Mouse (Mus musculus) adrenal gland, adult 8-10 months (tissue): ENCODE measurements at regions not wholly inside any gene's neighbourhood (a gene's known extent, or its start where the extent isn't known, plus 50 kb on each side); places are given as distances from the start of the nearest gene placed in this dataset.

Experiments used
- DNase-seq: peaks from one replicate; pipeline ENCODE4 v3.0.0; 2022

DNA sequence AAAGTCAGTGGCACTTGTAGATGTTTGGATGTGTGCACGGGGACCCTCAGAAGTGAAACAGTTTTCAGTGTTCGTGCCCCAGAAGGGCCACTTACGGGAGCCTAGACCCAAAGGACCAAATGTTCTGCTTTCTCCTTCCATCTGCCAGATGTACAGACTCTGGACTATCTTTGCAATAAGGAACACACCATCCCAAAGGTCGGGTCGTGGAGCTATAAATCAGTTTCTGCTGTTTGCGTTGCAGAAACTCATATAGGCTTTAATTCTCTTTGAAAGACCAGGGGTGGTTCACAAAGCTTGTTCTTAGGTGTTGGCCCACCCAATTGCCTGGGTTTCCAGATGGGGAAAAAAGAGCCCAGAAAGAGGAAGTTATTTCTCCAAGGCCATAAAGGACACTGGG, 206.3 kb upstream of the Cdh5 start:
- no peak for DNase-seq

DNA sequence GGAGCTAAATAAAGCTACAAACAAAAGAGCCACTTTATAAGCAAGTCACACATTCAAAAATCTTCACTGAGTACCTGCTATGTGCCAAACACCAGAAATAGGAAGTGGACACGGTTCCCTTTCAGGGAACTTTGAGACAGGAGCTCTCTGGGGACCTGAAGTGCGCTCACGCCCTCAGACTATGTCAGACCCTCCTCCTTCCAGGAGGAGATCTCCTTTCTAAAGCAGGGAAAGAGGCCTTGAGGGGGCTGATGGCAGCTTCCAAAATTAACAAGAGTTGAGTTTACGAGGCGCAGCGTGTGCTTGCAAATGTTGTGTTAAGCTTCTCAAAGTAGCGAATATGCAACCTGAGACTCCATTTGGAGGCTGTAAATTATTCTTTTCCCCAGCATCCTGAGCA, 204.0 kb upstream of the Cdh5 start:
- no peak for DNase-seq

DNA sequence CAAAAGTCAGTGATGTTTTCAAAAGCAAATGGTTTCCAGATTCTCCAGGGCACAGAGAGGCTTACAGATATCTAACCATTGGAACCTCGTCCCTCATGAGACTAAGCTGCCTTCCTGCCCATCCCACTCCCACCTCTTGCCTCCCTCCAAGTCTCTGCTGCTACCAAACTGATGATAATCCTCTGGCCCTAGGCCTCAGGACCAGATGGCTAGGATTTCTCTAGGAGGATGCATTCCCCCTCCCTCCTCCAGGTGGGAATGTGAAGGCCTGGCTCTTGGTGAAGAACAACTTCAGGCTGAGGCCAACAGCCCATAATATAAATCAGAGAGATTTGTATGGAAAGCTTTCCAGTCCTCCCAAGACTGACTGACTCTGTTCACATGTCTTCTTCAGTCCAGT, 198.9 kb upstream of the Cdh5 start:
- no peak for DNase-seq

DNA sequence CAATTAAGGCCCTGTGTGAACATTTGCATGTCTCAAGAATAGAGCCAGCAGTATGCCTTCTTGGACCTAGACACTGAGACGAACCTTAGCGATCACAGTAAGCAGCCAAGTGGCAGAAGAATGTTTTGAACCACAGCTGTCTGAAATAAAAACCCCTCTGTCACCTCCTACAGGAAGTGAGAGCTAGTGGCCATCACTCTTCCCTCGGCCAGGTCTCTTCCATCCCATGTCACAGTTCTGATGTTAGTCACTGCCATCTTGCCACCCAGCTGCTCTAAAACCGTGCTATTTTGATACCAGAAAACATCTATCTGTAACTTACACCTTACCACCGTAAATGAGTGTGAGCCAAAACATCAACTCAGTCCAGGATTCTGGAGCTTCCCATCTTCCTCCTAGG, 197.8 kb upstream of the Cdh5 start:
- no peak for DNase-seq

DNA sequence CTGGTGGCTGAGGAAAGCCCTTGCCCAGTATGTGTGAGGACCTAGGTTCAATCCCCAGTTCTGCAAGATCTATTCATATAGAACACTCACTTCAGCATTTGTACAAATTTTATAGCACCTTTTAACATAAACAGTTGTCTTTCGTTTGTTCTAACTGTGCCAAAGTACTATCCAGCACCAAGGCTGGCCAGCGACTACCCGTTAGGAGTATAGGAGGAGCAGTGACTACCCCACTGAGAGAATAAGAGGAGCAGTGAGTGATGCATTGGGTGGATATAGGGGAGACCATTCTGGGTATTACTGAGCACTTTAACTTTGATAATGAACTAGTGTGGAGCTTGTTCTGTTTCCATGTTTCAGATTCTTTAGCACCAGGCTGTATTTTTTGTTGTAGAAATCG, 193.8 kb upstream of the Cdh5 start:
- DNase-seq, result no peak

DNA sequence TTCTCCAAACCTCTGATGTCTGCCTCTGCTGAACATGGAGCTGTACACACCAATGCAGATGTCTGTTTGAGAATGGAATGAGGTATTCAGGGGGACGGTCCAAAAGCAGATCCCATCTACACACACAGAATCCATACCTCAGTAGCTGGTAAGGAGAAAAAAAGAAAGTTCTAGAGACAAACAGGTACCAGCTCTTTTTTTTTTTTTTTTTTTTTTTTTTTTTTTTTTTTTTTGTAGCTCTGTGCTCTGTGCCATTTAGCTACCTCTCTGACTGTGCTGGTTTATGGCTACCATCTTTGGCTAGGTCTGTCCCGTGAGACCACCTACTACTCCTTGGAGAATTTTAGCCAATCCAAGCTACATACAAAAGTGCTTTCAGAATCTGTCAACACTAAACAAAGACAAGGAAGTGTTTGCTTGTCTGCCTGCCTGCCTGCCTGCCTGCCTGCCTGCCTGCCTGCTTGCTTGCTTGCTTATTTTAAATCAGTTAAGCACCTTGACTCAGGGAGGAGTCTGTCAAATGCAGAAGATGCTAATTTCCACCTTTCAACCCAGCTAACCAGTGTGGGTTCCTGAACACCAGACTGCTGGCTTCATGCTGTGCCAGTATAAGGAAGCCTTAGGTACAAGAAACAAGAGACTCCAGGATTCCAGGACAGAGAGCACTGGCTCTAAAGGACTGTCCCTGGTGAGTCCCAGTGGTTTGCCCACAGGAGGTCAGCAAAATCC, 190.0 kb upstream of the Cdh5 start:
- DNase-seq, result no peak

DNA sequence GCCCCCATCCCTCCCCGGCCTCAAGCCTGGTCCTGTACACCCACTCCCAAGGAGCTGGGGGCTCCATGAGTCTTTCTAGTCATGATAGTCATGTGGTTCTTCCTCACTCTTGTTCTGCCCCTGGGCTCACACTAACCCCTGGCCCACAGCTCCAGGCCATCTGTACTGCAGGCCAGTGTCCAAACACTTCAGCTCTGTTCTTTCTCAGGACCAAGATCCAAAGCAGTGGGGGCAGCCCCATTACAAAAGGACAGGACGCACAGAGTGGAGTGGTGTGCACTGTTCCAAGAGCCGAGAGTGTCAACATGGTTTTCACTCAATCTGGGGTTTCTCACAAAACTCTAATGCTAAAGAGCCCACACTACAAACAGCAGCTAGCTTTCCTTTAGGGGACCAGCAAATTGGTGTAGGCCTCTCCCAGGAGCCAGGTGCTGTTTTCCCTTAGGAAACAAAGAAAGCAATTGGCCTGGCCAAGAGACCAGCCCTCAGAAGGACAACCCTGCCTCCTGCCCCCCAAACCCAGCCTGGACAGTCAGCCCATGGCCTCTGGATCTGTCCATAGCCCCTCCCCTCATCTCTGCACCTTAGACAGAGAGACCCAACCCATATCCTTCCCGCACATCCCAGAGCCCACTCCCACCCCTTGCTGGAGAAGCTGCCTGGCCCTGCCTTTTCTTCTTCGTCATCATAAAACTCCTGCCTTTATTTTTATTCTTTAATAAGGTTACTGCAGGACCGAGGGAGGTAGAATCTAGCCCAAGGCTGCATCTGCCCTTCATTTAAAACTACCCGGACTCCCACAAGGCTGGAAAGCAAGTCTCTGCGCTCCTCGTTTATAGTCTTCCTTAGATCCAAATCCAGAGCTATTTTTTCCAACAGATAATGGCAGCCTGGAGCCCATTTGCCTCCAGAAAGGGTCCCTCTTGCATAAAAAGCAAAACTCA, 188.2 kb upstream of the Cdh5 start:
- DNase-seq, result no peak

DNA sequence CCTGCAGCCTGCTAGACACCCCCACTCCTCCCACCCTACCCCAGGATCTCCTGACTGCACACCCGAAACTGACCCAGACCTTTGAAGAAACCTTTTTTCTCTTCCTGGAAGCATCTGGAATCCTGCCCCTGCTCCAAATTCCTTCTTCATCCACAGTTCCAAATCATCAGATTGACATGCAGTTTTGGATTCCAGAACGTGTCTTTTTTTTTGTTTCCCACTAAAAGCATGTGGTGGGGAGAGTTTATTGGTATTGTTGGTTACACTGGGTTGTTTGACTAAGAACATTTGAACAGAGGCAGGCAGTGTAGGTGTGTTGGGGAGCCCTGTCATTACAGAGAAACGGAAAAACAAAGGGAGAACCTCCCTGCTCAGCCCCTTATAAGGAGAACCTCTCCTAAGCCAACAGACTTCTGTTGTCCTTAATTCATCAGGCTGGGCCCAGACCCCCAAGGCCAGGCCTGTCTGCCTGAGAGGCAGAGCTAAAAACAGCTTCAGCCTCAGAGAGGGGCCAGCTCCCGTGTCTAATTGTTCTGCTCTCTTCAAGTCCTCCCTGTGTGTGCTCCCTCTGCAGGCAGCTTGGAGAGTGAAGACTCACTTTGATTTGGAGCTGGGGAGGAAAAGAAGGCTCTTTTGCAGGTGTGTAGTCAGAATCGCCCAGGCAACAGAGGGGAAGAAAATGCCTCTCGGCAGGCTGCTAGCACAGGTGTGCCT, 187.3 kb upstream of the Cdh5 start:
- peak; percentile 2 for DNase-seq

DNA sequence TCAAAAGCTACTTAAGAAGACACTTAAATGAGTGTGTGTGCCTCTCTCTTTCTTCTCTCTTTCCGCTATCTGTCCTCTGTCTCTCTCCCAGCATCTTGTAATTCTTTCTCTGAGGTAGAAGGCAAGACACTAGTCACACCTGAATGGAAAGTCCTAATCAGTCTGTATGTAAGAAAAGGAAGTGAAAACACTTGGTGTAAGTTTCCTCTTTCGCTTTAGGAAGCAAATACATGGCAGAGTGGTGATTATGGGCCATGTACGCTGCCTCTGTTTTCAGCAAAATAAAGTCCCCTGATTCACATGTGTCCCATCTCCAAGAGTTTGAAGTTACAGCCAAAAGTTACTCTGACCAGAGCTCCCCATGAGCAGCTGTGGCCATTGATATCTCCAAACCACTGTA, 182.1 kb upstream of the Cdh5 start:
- DNase-seq, result no peak

DNA sequence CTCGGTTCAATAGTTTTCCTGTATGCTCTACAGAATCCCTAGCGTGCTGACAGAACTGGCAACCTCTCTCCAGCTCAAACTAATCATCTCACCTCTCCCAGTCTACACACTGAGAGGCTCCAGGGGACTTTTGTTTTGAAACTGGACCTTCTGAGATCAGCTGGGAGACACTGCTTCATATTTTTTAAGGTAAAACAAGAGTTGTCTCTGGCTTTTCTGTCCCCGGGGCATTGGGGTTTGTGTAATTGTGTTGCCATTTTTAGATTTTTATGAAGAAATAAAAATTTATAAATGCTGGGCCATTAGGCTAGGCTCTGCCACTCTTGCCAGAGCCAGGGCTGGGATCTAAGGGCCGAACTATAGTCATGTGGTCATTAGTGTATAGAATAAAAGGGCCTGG, 179.8 kb upstream of the Cdh5 start:
- no peak for DNase-seq

DNA sequence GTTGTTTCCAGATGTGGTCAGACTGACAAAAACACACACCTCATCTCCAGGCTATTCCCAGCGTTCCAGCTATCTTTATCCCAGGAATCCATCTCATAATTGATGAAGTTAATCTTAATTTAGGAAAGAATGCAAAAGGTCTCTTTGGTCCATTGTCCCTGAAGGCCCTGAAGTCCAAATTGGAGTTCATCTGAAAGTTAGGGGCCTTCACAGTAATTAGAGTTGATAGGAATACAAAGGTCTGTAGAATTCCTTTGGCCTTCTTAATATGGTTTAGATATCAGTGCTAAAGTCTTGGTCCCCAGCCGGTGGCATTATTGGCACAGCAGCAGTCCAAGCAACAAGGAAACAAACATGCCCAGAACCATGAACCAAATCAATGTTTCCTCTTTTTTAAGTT, 178.7 kb upstream of the Cdh5 start:
- no peak for DNase-seq

DNA sequence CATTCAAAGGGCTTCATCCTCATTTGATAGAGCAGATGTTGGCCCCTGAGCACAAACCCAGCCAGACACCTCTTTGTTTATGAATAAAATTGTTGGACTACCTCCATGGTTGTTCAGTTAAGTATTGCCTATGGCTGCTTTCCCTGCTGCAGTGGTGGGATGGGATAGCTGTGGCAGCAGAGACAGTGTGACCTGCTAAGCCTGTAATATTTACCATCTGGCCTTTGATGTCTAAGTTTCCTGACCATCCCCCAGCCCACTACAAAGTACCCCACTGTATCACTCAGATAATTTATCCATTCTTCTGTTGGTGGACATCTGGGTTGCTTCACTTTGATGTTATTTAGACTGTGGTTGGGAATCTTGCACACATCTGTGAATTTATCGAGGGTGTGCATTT, 168.7 kb upstream of the Cdh5 start:
- DNase-seq, result no peak

DNA sequence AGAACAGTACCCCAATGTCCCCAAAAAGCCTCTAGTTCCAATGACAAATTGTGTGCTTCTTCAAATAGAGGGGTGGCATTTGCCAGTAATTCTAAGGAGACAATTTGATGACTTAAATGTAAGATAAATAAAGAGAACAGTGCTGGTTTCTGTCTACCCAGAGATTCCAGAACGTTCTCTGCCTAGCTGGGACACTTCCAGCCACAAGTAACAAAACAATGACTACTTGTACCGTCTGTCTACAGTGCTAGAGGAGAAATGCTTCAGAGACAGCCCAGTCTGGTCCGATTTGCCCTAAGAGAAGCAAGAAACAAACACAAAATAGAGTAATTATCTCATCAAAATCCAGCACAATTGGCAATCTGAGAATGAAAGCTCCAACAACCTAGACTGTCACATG, 164.9 kb upstream of the Cdh5 start:
- DNase-seq, result no peak

DNA sequence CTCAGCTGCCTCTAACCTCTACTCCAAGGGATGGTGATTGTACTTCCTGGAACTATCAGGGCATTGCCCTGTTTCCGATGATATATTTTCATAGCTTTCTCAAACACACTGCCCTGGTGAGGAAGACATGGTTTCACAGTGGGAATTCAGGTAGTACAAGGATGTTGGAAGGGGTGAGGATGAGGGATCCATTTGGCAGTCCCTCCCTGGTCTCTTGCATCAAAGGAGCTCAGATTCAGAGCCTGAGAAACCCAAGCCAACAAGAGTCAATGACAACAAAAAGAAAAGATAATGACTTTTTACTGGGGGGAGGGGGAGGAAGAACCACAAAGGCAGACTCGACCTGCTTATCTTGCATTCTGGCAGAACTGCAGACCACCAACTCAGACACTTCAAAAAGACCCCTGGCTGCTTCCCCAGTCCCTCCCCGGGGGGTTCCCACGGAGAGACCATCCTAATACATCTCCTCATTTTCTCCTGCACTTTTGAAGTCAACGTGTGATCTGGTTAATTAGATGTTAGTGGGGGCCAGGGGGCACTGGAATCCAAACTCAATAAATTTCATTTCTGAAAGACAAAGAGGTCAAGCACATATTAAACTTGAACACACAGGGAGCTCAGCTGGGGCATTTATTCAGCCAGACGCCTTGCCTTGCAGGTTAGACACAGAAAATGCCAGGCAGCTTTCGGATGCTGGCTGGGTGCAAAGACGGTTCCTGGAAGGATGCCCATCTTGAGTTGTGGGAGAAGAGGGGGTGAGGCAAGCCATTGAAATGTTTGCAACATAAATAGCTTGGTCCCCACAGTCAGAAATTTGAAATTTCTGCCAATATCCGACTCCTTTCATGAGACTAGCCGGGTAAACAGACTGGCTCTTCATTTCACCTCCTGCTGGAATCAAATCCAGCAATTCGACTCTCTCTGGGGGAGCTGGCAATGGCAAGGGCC, 162.9 kb upstream of the Cdh5 start:
- DNase-seq, result no peak

DNA sequence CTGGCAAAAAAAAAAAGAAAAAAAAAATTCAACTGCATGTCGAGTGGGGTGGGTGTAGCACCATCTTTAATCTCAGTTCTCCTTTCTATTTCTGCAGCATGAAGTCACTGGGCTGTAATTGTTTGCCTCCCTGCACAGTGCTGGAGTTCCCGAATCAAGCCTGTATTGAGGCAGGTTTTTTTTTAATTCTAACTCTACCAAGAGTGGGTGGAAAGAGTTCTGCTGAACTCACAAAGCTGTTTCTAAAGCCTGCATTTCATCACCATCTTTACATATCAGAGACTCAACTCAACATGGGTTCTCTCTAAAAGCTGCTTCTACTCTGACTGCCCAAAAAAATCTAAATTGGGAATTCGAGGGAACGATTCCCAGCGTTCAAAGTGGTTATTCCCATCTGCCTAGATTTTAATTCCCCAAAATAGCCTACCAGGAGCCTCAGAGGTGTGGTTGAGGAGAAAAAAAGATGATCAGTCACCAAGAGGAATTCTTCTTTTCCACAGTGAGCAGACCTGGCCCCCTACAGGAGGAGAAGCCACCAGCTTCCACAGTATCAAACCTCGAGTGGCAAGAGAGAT, 160.4 kb upstream of the Cdh5 start:
- DNase-seq, result no peak

DNA sequence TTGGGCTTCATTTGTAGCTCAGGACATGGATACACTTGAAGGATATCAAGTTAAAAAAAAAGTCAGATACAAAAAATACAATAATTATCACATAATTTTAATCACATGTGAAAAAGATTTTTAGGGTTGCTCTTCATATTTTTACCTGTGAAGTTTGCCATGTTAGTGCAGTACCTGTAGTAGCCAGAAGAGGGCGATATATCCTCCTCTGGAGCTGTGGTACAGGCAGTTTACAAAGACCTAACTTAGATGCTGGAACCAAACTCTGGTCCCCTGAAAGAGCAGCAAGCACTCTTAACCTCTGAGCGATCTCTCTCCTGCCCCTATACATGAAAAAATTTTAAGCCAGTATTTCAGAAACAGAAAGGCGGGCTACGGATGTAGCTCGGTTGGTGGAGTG, 153.0 kb upstream of the Cdh5 start:
- no peak for DNase-seq

DNA sequence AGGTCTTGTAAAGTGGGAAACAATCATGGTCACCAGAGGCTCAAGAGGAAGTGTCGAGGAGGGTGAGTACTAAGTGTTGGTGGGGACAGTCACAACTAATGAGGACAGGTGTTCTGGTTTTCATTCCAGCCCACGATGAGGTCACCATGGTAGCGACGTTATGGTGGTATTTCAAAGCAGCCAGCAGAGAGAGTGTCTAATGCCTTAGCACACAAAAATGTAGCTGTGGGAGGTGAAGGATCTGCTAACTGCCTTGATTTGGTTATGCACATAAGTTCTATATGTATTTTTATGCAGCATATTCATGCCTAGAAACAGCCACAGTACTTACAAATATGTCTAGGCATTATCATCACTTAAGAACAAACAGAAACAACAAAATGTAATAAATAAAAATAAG, 151.0 kb upstream of the Cdh5 start:
- no peak for DNase-seq

DNA sequence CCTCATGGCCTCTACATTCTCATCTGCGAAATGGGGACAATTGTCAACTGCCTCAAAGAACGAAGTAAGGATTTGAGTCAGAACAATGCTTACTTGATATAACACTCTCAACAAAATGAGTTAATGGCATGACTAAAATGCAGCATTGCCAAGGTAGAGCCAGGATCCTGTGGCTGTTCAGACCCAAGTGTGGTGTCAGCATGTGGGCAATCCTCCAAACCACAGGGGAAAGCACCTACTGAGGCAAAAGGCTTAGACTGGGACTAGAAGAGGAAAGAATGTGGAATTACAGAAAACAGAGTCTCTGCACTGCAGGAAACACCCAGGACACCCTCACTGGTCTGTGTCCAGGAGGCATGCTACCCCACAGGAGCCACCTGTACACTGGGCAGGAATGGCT, 147.8 kb upstream of the Cdh5 start:
- no peak for DNase-seq

DNA sequence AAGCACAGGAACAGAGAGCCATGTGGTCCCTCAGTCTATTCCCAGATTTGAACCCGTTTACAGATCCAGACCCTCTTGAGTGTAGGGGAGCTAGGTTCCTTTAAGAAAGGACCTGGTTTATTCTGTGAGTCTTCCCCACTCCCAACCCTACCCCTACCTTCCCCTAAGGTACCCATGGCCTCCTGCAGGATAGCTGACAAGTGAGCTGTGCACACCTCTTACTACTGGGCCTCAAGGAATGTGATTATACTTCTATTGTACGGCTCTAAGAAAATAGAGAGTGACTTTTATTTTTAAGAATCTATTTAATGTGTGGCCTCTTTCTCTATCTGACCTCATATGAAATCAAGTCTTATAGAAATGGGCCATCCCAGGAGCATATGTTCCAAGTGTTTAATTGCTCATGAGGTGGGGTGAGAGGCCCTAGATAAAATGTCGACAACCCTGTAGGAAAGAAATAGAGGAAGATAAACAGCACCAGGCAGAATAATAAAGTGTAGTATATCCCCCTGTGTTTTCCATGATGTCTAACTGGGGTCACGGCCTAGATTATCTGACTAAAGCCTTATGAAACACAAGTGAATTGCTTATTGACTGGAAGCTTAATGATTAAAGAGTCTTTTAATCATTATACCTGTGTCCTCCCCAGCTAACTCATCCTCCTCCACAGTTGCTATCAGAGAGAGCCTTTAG, 145.7 kb upstream of the Cdh5 start:
- no peak for DNase-seq

DNA sequence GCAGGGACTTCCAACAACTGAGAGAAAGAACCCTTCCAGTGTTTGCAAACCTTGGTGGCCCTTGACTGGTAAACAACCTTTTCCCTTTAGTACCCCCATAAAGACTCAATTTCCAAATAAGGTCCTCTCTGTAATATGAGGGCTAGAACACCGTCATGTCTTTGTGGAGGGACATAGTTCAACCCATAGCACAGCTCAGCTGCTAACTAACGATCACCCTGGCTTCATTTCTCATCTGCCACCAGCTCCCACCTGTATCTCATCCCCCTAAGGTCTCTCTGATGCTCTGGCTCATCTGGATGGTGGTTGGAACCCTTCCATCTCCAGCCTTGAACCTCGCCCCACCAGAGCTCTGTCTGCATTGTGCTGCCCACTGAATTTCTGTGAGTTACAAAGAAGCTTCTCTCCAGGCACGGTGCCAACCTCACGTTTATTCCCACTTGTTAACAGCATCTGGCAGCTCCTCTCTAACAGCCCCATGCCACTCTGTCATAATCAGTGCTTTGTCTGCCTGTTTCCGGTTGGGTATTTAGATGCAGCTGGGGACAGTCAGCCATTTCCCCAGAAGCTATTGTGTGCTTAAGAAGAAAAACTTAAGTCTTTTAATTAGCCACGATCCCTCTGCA, 137.0 kb upstream of the Cdh5 start:
- no peak for DNase-seq

DNA sequence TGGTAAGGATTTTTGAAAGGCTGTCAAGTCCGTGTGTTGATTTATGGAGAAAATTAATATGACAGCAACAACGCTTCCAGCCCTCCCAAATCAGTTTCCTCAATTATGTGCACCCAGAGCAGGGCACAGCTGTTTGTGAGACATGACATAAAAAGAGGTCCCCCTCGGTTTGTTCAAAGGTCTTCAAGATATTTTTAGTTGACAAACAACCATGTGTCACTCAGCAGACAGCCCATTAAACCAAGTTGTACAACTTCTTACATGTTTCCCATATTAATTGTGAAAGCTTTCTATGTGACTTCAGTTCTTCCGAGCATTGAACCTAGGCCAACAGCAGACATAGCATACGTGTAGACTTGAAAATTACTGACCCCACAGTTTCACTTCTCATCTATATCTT, 131.5 kb upstream of the Cdh5 start:
- DNase-seq, result no peak
